Mouse (Mus musculus) liver, embryonic 11.5 days (tissue): ENCODE measurements around the gene Osbpl8. TPM values are rescaled to one million over a fixed set of nuclear protein-coding genes. Genes with fewer than 3 reads are reported as not detected.
"Not testable (repeated sequence)": the region's sequence is repeated elsewhere in the genome, so short reads cannot be mapped to it uniquely, and the experiment has no call there.

ENCODE experiments used
- ATAC-seq: fragments of 200-750 bp; cut with Nextera tagmentation; replicated peaks from 2 replicates; pipeline ENCODE4 v1.8.0; 2017; ENCODE audit warnings: moderate number of reproducible peaks, mild to moderate bottlenecking, moderate TSS enrichment, moderate library complexity; ENCODE audit not compliant: low FRiP score
- DNase-seq: peaks from one replicate; pipeline ENCODE4 v3.0.0-alpha.2; 2017; ENCODE audit warnings: low spot score
- H3K27ac ChIP-seq: fragments of 300-500 bp; sonication (generic); 2 replicates; pipeline ENCODE4 v1.5.1; 2014; ENCODE audit warnings: mild to moderate bottlenecking, low read depth, low read length, control low read depth
- H3K27me3 ChIP-seq: fragments of 300-500 bp; sonication (generic); replicated peaks from 2 replicates; pipeline ENCODE4 v1.6.1; 2014; ENCODE audit warnings: low read length, mixed read lengths; ENCODE audit not compliant: control insufficient read depth, insufficient read depth
- H3K36me3 ChIP-seq: fragments of 300-500 bp; sonication (generic); 2 replicates; pipeline ENCODE4 v1.6.1; 2014; ENCODE audit warnings: mild to moderate bottlenecking, low read length, moderate library complexity, mixed read lengths; ENCODE audit not compliant: control insufficient read depth, insufficient read depth
- H3K4me1 ChIP-seq: fragments of 300-500 bp; sonication (generic); replicated peaks from 2 replicates; pipeline ENCODE4 v1.6.1; 2014; ENCODE audit warnings: low read length, mixed read lengths; ENCODE audit not compliant: control insufficient read depth, insufficient read depth
- H3K4me2 ChIP-seq: fragments of 300-500 bp; sonication (generic); 2 replicates; pipeline ENCODE4 v1.6.1; 2014; ENCODE audit warnings: mild to moderate bottlenecking, control low read depth, moderate library complexity
- H3K4me3 ChIP-seq: fragments of 300-500 bp; sonication (generic); 2 replicates; pipeline ENCODE4 v1.5.1; 2014; ENCODE audit warnings: low read depth, low read length, control low read depth
- H3K9ac ChIP-seq: fragments of 300-500 bp; sonication (generic); 2 replicates; pipeline ENCODE4 v1.6.1; 2014; ENCODE audit warnings: low read depth, low read length, control low read depth
- H3K9me3 ChIP-seq: fragments of 300-500 bp; sonication (generic); 2 replicates; pipeline ENCODE4 v1.6.1; 2016; ENCODE audit warnings: low read length, inconsistent platforms, mixed read lengths; ENCODE audit not compliant: control insufficient read depth
- WGBS: fragments of 180-500 bp; shearing (Covaris S2); extraction: QIAGEN DNeasy Blood & Tissue Kit; methylation state at CpG from one replicate; pipeline ENCODE4 v1.1.7; 2014; 5-methylcytosine and 5-hydroxymethylcytosine counted together
- polyA plus RNA-seq: library from polyadenylated mRNA; unstranded; fragments of >200 nt; fragmentation: Nextera tagmentation; extraction: Ambion mirVana; gene quantifications from 2 replicates; pipeline ENCODE4 v1.2.1, GENCODE M21; 2014

Gene Osbpl8
- polyA plus RNA-seq, 1 experiment from 2014 or later = 11.2 TPM

DNA sequence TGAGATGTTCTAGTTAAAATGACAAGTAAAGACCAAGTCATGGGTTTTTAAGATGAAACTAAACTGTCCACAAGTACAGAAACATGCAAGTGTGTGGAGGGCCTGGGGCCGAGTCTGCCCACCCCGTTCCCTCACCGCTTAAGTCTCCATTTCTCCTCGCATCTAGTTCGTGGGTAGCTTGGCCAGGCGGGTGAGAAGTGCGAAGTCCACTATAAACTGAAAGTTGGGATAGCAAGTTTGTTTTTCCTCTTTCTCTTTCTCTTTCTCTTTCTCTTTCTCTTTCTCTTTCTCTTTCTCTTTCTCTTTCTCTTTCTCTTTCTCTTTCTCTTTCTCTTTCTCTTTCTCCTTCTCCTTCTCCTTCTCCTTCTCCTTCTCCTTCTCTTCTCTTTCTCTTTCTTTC is 67.7 kb downstream of the Osbpl8 start:
- not testable (repeated sequence) for H3K4me3 ChIP-seq, DNase-seq, H3K36me3 ChIP-seq, ATAC-seq, H3K9me3 ChIP-seq, H3K9ac ChIP-seq, H3K27ac ChIP-seq, H3K4me1 ChIP-seq, H3K4me2 ChIP-seq, H3K27me3 ChIP-seq
- 83% methylated on average over 7 of the region's 7 CpGs for WGBS

DNA sequence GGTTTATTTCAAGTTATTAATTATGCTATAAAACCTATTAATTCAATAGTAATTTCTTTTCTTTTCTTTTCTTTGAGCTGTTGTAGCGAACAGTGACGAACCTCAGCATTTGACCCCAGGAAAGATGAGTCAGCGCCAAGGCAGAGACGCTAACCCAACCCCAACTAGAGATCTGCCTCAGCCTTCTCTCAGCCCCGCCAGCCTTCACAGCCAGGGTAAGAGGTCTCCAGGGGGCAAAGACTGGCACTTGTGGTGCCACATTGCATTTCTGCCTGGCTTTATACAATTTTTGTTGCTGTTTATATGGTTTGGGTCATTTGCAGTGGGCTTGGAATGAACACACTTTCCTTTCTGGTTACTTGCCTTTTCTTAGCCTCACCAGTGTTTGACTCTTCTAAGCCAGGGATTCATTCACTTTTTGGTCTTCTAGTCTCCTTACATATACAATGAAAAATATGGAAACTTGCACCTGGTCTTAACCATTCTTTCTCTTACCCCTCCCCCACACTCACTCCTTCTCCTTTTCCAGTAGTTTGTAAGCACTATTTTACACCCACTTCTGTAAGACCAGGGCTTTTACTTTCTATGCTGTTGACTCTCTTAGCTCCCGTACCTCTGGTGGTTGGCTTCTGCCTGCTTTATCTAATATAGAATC is 69.1 kb downstream of the Osbpl8 start:
- Histone ChIP-seq H3K36me3 (no peaks in the 10 kb centered on the region), H3K27ac (no peak overlapping the region), H3K4me2 (no peak overlapping the region), H3K9me3 (no peaks in the 10 kb centered on the region), H3K27me3 (no peaks in the 10 kb centered on the region), H3K4me3 (no peak overlapping the region), H3K4me1 (no peaks in the 10 kb centered on the region), H3K9ac (no peak overlapping the region)
- WGBS = 61% methylated on average over 6 of the region's 6 CpGs
- DNase-seq = no peak
- ATAC-seq = no peak

DNA sequence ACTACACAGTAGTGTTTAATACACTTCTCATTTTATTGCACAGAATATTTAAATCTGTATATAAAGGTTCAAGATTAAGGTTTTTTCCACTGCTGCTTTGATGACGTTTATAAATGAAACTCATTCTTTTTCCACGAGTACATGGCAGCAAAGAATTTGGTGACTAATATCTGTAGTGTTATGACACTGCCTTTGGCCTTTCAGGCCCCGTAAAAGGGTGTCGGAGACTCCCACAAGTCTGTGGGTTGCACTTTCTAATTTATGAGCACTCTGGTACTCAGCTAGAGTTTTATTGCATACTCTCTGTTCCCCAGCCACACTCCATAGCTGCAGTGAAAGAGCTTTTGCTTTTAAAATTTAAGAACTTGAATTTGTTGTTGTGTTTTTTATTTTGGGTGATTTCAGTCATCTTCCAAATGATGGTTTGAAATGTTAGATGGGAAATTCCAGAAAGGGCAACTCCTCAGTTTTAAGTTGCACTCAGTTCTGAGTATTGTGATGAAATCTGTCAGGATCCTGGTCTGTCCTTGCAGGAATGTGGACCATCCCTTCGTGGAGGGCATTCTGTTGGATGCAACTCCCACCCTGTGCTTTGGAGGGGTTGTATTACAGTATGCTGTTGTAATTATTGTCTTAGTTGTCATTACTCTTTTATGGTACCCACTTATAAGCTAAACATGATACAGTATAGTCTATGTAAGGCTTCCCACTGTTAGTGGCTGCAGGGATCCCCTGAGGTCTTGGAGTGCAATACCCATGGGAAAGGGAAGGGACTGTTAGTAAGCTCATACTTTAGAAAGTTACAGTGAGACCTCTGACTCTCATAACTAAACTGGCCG is 70.1 kb downstream of the Osbpl8 start:
- no peak overlapping the region for H3K4me2 ChIP-seq
- no peaks in the 10 kb centered on the region for H3K36me3 ChIP-seq
- H3K9me3 ChIP-seq = no peaks in the 10 kb centered on the region
- WGBS = 72% methylated on average over 6 of the region's 6 CpGs
- H3K27ac ChIP-seq = no peak overlapping the region
- H3K4me3 ChIP-seq = no peak overlapping the region
- DNase-seq (no peak), ATAC-seq (no peak)
- no peaks in the 10 kb centered on the region for H3K4me1 ChIP-seq
- H3K9ac ChIP-seq = no peak overlapping the region
- H3K27me3 ChIP-seq = no peaks in the 10 kb centered on the region

DNA sequence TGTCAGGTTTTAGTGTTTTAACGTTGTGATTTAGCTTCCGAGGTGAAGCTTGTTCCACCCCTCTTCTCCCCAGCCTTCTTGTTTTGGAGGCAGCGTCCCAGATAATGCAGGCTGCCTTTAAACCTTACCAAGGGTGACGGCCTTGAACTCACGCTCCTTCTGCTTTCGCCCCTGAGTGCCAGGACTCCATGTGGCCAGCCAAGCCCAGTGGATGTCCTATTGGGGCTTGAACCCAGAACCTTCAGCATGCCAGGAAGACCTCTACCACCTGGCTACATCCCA is 70.7 kb downstream of the Osbpl8 start:
- no peaks in the 10 kb centered on the region for H3K27me3 ChIP-seq
- H3K4me3 ChIP-seq = no peak overlapping the region
- no peaks in the 10 kb centered on the region for H3K36me3 ChIP-seq
- no peak for ATAC-seq
- no peak for DNase-seq
- 91% methylated on average over 6 of the region's 6 CpGs for WGBS
- H3K27ac ChIP-seq = no peak overlapping the region
- no peak overlapping the region for H3K4me2 ChIP-seq
- H3K4me1 ChIP-seq = no peaks in the 10 kb centered on the region
- H3K9ac ChIP-seq = no peak overlapping the region
- H3K9me3 ChIP-seq = no peaks in the 10 kb centered on the region

DNA sequence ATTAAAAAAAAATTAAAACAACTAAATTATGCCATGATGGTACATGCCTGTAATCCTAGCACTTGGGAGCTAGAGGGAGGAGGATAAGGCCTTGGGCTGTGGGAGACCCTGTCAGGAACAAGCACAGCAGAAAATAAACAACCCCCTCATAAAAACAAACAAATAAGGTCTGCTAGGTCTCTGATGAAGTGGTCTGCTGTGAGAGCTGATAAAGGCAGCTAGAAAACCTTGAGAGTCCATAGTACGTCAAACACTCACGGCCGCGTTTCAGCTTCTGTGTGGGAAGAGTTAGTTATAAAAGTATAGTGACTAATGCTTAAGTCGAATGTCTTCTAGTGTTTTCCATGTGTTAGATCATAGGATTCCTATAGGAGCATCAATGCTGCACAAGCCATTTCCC is 72.9 kb downstream of the Osbpl8 start:
- H3K4me2 ChIP-seq = no peak overlapping the region
- no peak overlapping the region for H3K4me3 ChIP-seq
- H3K27me3 ChIP-seq = no peaks in the 10 kb centered on the region
- 60% methylated on average over 5 of the region's 5 CpGs for WGBS
- no peaks in the 10 kb centered on the region for H3K36me3 ChIP-seq
- ATAC-seq (no peak), DNase-seq (no peak)
- H3K9ac ChIP-seq = no peak overlapping the region
- no peaks in the 10 kb centered on the region for H3K4me1 ChIP-seq
- no peaks in the 10 kb centered on the region for H3K9me3 ChIP-seq
- H3K27ac ChIP-seq = no peak overlapping the region

DNA sequence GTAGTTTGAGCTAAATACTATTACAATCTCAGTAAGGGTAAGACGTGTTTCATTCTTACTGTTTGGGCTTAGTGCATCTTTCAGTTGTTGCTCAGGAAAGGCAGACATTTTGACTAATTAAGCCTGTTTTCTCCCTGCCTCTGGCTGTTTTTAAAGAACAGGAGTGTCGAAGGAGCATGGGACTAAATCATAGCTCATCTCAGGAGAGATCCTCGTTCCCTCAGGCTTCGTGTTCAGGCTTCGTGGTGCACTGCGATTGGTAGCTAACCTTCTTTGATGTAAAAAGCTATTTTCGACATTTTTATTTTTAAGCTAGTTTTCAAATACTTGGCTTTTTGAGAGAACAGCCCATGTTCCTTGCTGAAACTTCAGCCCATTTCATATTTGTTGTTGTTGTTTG is 78.1 kb downstream of the Osbpl8 start:
- DNase-seq (no peak), ATAC-seq (no peak)
- Histone ChIP-seq H3K9ac (no peak overlapping the region), H3K36me3 (no peaks in the 10 kb centered on the region), H3K4me3 (no peak overlapping the region), H3K27ac (no peak overlapping the region), H3K9me3 (no peaks in the 10 kb centered on the region), H3K27me3 (no peaks in the 10 kb centered on the region), H3K4me1 (no peaks in the 10 kb centered on the region), H3K4me2 (no peak overlapping the region)
- 88% methylated on average over 7 of the region's 7 CpGs for whole genome bisulfite sequencing

DNA sequence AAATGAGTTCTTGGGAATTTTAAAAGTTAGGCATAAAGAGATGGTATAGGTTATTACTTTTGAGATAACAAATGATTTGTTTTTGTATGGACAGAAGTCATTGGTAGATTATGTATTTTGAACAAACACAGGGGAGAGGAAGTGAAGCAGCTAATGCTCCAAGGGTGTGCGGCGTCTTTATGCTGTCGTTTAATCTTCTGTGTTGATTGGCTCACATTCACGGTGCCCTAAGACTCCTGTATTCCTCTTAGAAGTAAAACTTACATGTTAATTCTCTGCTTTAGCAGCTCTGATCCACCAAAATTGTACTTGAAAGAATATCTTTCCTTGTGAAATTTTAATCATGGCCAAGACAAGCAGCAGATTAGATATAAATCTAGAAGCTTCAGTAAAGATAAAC is 83.1 kb downstream of the Osbpl8 start:
- Histone ChIP-seq H3K4me1 (0 out of 2 replicates have a peak, but pooled peaks cover 3% of the 10 kb centered on the region), H3K4me3 (no peak overlapping the region), H3K36me3 (no peaks in the 10 kb centered on the region), H3K27ac (no peak overlapping the region), H3K27me3 (no peaks in the 10 kb centered on the region), H3K9me3 (no peaks in the 10 kb centered on the region), H3K4me2 (no peak overlapping the region), H3K9ac (no peak overlapping the region)
- DNase-seq = no peak
- WGBS = 71% methylated on average over 4 of the region's 4 CpGs
- no peak for ATAC-seq

DNA sequence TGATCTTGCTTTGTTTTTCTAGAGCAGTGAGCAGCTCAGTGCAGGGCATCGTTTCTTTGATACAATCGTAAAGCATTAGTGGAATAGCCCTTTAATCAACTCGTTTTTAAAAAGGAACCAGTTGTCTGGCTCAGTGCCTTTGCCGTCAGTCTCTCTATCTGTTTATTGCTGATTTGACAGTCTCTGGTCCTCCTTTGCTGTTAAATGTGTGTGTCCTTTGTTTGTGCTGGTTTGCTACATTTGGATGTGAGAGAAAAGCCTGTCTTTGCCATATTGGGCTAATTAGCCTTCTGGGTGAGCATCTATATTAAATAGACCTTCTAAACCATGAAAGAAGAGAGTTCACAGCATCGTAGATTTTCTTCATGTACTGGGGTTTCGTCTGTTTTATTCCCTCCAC is 83.6 kb downstream of the Osbpl8 start:
- Histone ChIP-seq H3K4me2 (no peak overlapping the region), H3K9ac (no peak overlapping the region), H3K27ac (no peak overlapping the region), H3K4me1 (0 out of 2 replicates have a peak, but pooled peaks cover 3% of the 10 kb centered on the region), H3K27me3 (no peaks in the 10 kb centered on the region), H3K36me3 (no peaks in the 10 kb centered on the region), H3K9me3 (no peaks in the 10 kb centered on the region), H3K4me3 (no peak overlapping the region)
- ATAC-seq (no peak), DNase-seq (no peak)
- WGBS = 71% methylated on average over 6 of the region's 6 CpGs

DNA sequence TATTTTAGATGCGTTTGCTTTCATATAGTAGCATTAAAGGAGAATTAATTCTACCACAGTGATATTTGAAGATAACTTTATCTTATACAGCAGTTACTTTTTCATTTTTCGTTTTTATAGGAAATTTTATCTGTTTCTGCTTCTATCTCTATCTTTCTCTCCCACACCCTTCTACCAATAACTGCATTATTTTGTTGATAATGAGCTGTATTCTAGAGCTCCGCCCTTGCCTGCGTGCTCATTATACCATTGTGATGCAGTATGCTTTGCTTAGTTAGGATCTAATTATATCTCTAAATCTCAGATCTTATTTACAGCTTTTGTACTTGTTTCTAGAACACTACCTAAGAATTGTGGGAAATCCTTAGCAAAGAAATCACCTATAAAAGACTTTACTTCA is 85.6 kb downstream of the Osbpl8 start:
- no peaks in the 10 kb centered on the region for H3K9me3 ChIP-seq
- no peak for DNase-seq
- H3K9ac ChIP-seq = no peak overlapping the region
- no peak overlapping the region for H3K27ac ChIP-seq
- WGBS = 72% methylated on average over 4 of the region's 4 CpGs
- H3K27me3 ChIP-seq = no peaks in the 10 kb centered on the region
- H3K4me2 ChIP-seq = no peak overlapping the region
- no peak overlapping the region for H3K4me3 ChIP-seq
- 0 out of 2 replicates have a peak, but pooled peaks cover 3% of the 10 kb centered on the region for H3K4me1 ChIP-seq
- no peaks in the 10 kb centered on the region for H3K36me3 ChIP-seq
- 0 out of 2 replicates have a peak, but pooled peaks have one; percentile 57 for ATAC-seq
